Mouse (Mus musculus) megakaryocyte, embryonic 14.5 days (primary cell): ENCODE results near the gene Fam107b. TPM values are rescaled to one million over a fixed set of nuclear protein-coding genes. Genes with fewer than 3 reads are reported as not detected.

Source experiments
- H3K27me3 ChIP-seq: replicated peaks from 2 replicates; pipeline ENCODE3; 2012; ENCODE audit warnings: inconsistent platforms
- H3K36me3 ChIP-seq: replicated peaks from 2 replicates; pipeline ENCODE3; 2012; ENCODE audit warnings: low read length, inconsistent platforms, mixed read lengths
- H3K4me1 ChIP-seq: 2 replicates; pipeline ENCODE4 v1.6.1; 2012; ENCODE audit warnings: inconsistent platforms
- H3K4me3 ChIP-seq: replicated peaks from 2 replicates; pipeline ENCODE3; 2012; ENCODE audit warnings: moderate library complexity, mild to moderate bottlenecking, inconsistent platforms
- H3K9me3 ChIP-seq: 2 replicates; pipeline ENCODE4 v1.6.1; 2012; ENCODE audit warnings: inconsistent platforms
- FLI1 ChIP-seq: IDR thresholded peaks from 2 replicates; pipeline ENCODE4 v1.6.1; 2012; ENCODE audit warnings: low read length, inconsistent platforms, mixed read lengths
- GATA1 ChIP-seq: IDR thresholded peaks from 3 replicates; pipeline ENCODE4 v1.6.1; 2012; ENCODE audit warnings: mixed read lengths, low read length, inconsistent platforms, borderline replicate concordance
- polyA plus RNA-seq: library from polyadenylated mRNA; stranded (reverse); fragments of >175 nt; gene quantifications from 2 replicates; pipeline ENCODE4 v1.2.3, GENCODE M21; 2012; ENCODE audit warnings: low replicate concordance; ENCODE audit not compliant: insufficient read depth

Gene Fam107b
- polyA plus RNA-seq, 1 experiment = 43.9 TPM

DNA sequence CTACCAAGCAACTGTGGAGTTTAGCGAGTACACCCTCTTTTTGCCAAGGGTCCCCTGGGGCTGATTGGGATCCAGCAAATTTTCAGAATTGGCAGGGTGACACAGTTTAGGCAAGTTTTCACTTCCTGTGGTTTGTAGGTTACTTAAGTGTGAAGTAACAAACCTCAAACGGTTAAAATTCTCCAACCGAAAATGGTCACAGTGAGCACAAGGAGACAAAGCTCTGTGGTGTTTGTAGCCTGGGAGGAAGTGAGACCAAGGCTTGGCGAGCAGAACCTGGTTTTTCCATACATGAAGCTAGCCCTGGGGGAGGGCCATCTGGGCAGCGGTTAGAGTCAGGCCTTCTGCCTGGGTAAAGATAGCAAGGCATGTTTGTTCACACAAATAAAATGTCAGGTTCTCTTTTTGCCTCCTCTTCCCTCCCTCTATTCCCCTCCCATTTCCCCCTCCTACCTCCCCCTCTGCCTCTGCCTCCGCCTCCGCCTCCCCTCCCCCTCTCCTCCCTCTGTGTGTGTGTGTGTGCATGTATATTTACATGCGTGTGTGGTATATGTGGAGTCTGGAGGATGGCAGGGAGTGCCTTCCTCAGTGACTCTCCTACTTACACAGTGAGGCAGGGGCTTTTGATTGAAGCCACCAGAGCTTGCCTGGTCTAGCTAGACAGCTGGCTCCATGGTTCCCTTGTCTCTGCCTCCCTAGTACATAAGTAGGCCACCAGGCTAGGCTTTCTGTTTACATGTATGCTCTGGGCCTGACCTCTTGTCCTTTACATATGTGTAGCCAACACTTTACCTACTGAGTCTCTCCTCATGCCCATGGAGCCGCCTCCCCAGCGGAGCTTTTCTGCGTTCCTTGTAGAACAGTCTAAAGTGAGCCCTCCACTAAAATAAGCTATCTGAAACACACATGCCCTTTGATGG lies 87.8 kb downstream of the Fam107b start:
- Histone ChIP-seq H3K4me3 (peak overlapping the region; percentile 82), H3K9me3 (peaks cover 8% of the 10 kb centered on the region; the same call in 1 of the 2 replicates), H3K36me3 (peaks cover 9% of the 10 kb centered on the region), H3K4me1 (peaks cover 63% of the 10 kb centered on the region), H3K27me3 (no peaks in the 10 kb centered on the region)
- no peak for TF ChIP-seq FLI1
- TF ChIP-seq GATA1 = no peak

DNA sequence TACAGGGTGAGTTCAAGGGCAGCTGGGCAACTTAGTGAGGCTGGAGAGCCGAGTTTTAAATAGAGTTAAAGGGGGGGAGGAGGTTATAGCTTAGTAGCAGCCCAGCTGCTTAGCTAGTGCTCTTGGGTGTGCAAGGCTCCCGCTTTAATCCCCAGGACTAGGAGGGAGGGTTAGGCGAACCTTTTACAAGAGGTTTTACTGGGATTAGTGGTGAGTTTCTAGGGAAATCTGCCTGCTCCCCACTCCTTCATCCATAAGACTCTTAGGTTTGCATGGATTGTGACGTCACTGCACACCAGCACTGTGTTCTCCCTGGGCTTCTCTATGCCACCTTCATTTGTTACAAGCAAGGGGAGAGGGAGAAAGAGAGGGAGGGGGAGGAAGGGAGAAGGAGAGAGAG lies 88.6 kb downstream of the Fam107b start:
- H3K36me3 ChIP-seq = peaks cover 9% of the 10 kb centered on the region
- H3K4me1 ChIP-seq = peaks cover 66% of the 10 kb centered on the region
- TF ChIP-seq GATA1 = no peak
- no peak for TF ChIP-seq FLI1
- H3K9me3 ChIP-seq = peaks cover 8% of the 10 kb centered on the region; the same call in 1 of the 2 replicates
- no peaks in the 10 kb centered on the region for H3K27me3 ChIP-seq
- H3K4me3 ChIP-seq = no peak overlapping the region

DNA sequence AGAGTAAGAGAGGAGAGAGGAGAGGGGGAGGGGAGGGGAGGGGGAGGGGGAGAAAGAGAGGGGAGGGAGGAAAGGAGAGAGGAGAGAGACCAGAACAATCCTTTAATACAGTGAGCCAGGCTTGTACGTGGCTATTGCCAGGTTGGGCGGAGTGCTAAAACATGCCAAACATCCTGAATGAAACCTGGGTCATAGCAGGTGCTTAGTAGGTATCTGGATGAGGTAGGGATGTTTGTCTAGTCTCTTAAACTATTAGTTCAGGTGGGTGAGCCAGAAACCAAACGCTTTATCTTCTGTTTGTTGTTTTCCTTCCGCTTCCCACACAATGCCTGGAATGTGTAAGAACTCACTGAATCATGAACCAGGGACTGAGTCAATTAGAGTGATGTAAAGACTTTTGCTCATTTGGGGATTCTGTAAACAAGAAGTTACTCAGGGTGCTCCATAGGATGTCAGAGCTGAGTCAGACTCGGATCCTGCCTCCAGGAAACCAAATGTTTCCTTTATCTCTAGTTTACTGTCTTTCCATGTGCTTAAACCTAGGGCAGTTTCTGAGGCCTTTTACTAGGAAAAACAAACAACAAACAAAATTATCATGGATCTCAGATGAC lies 89.1 kb downstream of the Fam107b start:
- peaks cover 8% of the 10 kb centered on the region; the same call in 1 of the 2 replicates for H3K9me3 ChIP-seq
- H3K4me1 ChIP-seq = peaks cover 72% of the 10 kb centered on the region
- H3K27me3 ChIP-seq = no peaks in the 10 kb centered on the region
- TF ChIP-seq GATA1 (no peak), FLI1 (no peak)
- H3K4me3 ChIP-seq = peak overlapping the region; percentile 31
- peaks cover 9% of the 10 kb centered on the region for H3K36me3 ChIP-seq

DNA sequence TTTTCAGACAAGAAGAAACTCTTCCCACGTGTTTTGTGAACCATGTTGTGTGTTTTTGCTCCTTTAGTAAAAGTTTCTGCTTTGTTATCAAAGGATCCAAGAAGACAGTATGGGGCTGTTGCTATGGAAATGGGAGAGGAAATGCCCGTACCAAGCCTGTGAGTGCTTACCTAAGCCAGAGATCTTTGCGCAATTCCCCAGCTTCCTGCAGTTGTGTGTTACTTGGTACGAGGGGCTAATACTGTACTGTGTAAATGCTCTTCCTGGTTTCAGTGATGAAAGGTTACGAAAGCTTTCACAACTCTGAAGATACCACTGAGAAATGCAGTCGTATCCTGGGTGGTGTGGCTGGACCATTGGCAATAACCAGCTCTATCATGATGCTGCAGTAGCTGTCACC lies 93.8 kb downstream of the Fam107b start:
- Histone ChIP-seq H3K9me3 (peaks cover 8% of the 10 kb centered on the region; the same call in 1 of the 2 replicates), H3K4me3 (no peak overlapping the region), H3K27me3 (no peaks in the 10 kb centered on the region), H3K36me3 (peaks cover 9% of the 10 kb centered on the region), H3K4me1 (peaks cover 35% of the 10 kb centered on the region)
- TF ChIP-seq GATA1 (no peak), FLI1 (no peak)

- Histone ChIP-seq H3K4me3 (no peak overlapping the region), H3K4me1 (peaks cover 46% of the 10 kb centered on the region), H3K36me3 (no peaks in the 10 kb centered on the region), H3K27me3 (no peaks in the 10 kb centered on the region), H3K9me3 (no peaks in the 10 kb centered on the region)
- no peak for TF ChIP-seq FLI1
These were observed 98.4 kb downstream of the Fam107b start for GRCm38 (mm10) chr2:3668682-3669081.

DNA sequence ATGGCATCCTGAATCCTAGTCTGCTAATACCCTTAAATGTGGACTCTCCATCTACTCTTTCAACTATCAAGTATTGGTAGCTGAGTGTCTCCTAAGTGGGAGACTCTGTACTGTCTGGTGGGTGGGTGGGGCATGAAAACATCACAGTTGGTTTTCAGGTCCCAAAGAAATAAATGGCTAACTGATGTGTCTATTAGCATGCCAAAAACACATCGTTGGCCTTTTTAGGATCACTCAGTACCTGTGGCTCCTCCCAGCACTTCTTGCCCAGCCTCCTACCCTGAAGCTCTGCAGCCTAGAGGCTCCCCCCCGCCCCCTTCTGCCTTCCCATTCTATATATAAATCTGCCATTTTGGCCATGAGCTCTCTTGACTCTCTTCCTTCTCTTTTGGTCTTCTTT lies 99.4 kb downstream of the Fam107b start:
- H3K4me3 ChIP-seq = no peak overlapping the region
- H3K27me3 ChIP-seq = no peaks in the 10 kb centered on the region
- H3K9me3 ChIP-seq = no peaks in the 10 kb centered on the region
- TF ChIP-seq GATA1 (no peak), FLI1 (no peak)
- H3K36me3 ChIP-seq = no peaks in the 10 kb centered on the region
- peaks cover 38% of the 10 kb centered on the region for H3K4me1 ChIP-seq

- Histone ChIP-seq H3K4me1 (peaks cover 38% of the 10 kb centered on the region), H3K27me3 (no peaks in the 10 kb centered on the region), H3K36me3 (no peaks in the 10 kb centered on the region), H3K4me3 (no peak overlapping the region), H3K9me3 (no peaks in the 10 kb centered on the region)
- TF ChIP-seq GATA1 (no peak), FLI1 (no peak)
These were observed 102.5 kb downstream of the Fam107b start for GRCm38 (mm10) chr2:3672654-3673367.

DNA sequence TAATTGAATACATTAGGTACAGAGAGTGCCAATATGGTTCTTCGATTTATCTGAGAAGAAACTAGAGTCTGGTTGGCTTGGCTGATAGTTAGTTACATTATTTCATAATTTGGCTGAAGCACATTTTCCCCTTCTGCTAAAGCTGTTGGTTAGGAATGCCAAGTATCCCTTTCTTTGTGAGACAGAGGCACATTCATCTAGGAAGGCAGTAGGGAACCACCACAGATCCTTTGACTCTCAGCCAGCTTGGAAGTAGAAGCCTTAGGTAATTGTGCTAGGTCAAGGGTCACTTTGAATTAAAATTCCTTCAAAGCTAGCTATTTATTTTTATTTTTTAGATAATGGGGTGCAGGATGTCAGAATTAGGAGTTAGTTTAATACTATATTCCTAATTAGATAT lies 105.2 kb downstream of the Fam107b start:
- Histone ChIP-seq H3K4me1 (peaks cover 26% of the 10 kb centered on the region), H3K9me3 (no peaks in the 10 kb centered on the region), H3K4me3 (no peak overlapping the region), H3K27me3 (no peaks in the 10 kb centered on the region), H3K36me3 (no peaks in the 10 kb centered on the region)
- TF ChIP-seq GATA1 = no peak
- TF ChIP-seq FLI1 = no peak

GRCm38 (mm10) chr2:3682699-3683098 lies 112.4 kb downstream of the Fam107b start:
- peaks cover 32% of the 10 kb centered on the region for H3K4me1 ChIP-seq

More at GRCm38 (mm10) chr2:3682699-3683098, 112.4 kb downstream of the Fam107b start:
- Histone ChIP-seq H3K36me3 (no peaks in the 10 kb centered on the region), H3K27me3 (peaks cover 2% of the 10 kb centered on the region), H3K4me3 (no peak overlapping the region), H3K9me3 (no peaks in the 10 kb centered on the region)
- TF ChIP-seq FLI1 (no peak), GATA1 (no peak)
